Mouse (Mus musculus): Measurements from ENCODE around the gene Dppa3. TPM values are rescaled to one million over a fixed set of nuclear protein-coding genes. Genes with fewer than 3 reads are reported as not detected.

Dppa3 gene
- not detected in 2 replicates for polyA plus RNA-seq (2014; fragmentation: Nextera tagmentation; extraction: Ambion mirVana)

GRCm38 (mm10) chr6:122626110-122626509 lies at the start of gene Dppa3:
TSS of gene Dppa3 (plus strand) at chr6:122626410.
- WGBS = 87% methylated on average over 8 of the region's 8 CpGs
- Histone ChIP-seq H3K4me1 (replicated peaks; ENCODE audit: control insufficient read depth, insufficient read depth, low read length) (no peaks in the 10 kb centered on the region), H3K9ac (ENCODE audit: low read length) (no peak within 1 kb of the TSS), H3K4me2 (ENCODE audit: low read length) (peak within 1 kb of the TSS; percentile 46), H3K27ac (ENCODE audit: low read depth) (no peak within 1 kb of the TSS), H3K27me3 (replicated peaks; ENCODE audit: control insufficient read depth, insufficient read depth, low read length) (0 out of 2 replicates have a peak, but pooled peaks cover 4% of the 10 kb centered on the region), H3K36me3 (ENCODE audit: control insufficient read depth, insufficient read depth, low read length) (no peaks in the 10 kb centered on the region), H3K9me3 (ENCODE audit: control insufficient read depth, low read length) (no peaks in the 10 kb centered on the region), H3K4me3 (ENCODE audit: low read depth, low read length) (no peak within 1 kb of the TSS)
- no peak for DNase-seq (ENCODE audit: low spot score)
- ATAC-seq (replicated peaks; ENCODE audit: low FRiP score, low TSS enrichment, low read depth) = no peak

GRCm38 (mm10) chr6:122577030-122577429 lies 49.2 kb upstream of the Dppa3 start:
- no peak for DNase-seq (ENCODE audit: low spot score)
- no peak overlapping the region for H3K4me2 ChIP-seq (ENCODE audit: low read length)
- 86% methylated on average over 3 of the region's 3 CpGs for WGBS

GRCm38 (mm10) chr6:122579086-122579485 lies 47.1 kb upstream of the Dppa3 start:
- DNase-seq (ENCODE audit: low spot score) (no peak), ATAC-seq (replicated peaks; ENCODE audit: low FRiP score, low TSS enrichment, low read depth) (no peak)
- Histone ChIP-seq H3K36me3 (ENCODE audit: control insufficient read depth, insufficient read depth, low read length) (no peaks in the 10 kb centered on the region), H3K9ac (ENCODE audit: low read length) (no peak overlapping the region), H3K4me1 (replicated peaks; ENCODE audit: control insufficient read depth, insufficient read depth, low read length) (no peaks in the 10 kb centered on the region), H3K27ac (ENCODE audit: low read depth) (no peak overlapping the region), H3K4me3 (ENCODE audit: low read depth, low read length) (no peak overlapping the region), H3K9me3 (ENCODE audit: control insufficient read depth, low read length) (no peaks in the 10 kb centered on the region), H3K4me2 (ENCODE audit: low read length) (no peak overlapping the region), H3K27me3 (replicated peaks; ENCODE audit: control insufficient read depth, insufficient read depth, low read length) (no peaks in the 10 kb centered on the region)
- 90% methylated on average over 1 of the region's 1 CpGs for WGBS

More at GRCm38 (mm10) chr6:122577030-122577429, 49.2 kb upstream of the Dppa3 start:
- Histone ChIP-seq H3K4me3 (ENCODE audit: low read depth, low read length) (no peak overlapping the region), H3K9me3 (ENCODE audit: control insufficient read depth, low read length) (no peaks in the 10 kb centered on the region), H3K27me3 (replicated peaks; ENCODE audit: control insufficient read depth, insufficient read depth, low read length) (no peaks in the 10 kb centered on the region), H3K27ac (ENCODE audit: low read depth) (no peak overlapping the region), H3K4me1 (replicated peaks; ENCODE audit: control insufficient read depth, insufficient read depth, low read length) (no peaks in the 10 kb centered on the region), H3K9ac (ENCODE audit: low read length) (no peak overlapping the region), H3K36me3 (ENCODE audit: control insufficient read depth, insufficient read depth, low read length) (no peaks in the 10 kb centered on the region)
- ATAC-seq (replicated peaks; ENCODE audit: low FRiP score, low TSS enrichment, low read depth) = no peak

GRCm38 (mm10) chr6:122591027-122591758 lies 35.0 kb upstream of the Dppa3 start:
- H3K4me1 ChIP-seq (replicated peaks; ENCODE audit: control insufficient read depth, insufficient read depth, low read length) = no peaks in the 10 kb centered on the region
- no peaks in the 10 kb centered on the region for H3K27me3 ChIP-seq (replicated peaks; ENCODE audit: control insufficient read depth, insufficient read depth, low read length)
- H3K4me2 ChIP-seq (ENCODE audit: low read length) = no peak overlapping the region
- H3K27ac ChIP-seq (ENCODE audit: low read depth) = no peak overlapping the region
- H3K36me3 ChIP-seq (ENCODE audit: control insufficient read depth, insufficient read depth, low read length) = no peaks in the 10 kb centered on the region
- ATAC-seq (replicated peaks; ENCODE audit: low FRiP score, low TSS enrichment, low read depth) (peak; percentile 83), DNase-seq (ENCODE audit: low spot score) (no peak)
- 80% methylated on average over 13 of the region's 13 CpGs for WGBS
- H3K9me3 ChIP-seq (ENCODE audit: control insufficient read depth, low read length) = no peaks in the 10 kb centered on the region
- H3K4me3 ChIP-seq (ENCODE audit: low read depth, low read length) = no peak overlapping the region
- H3K9ac ChIP-seq (ENCODE audit: low read length) = no peak overlapping the region

GRCm38 (mm10) chr6:122592905-122593304 lies 33.3 kb upstream of the Dppa3 start:
- no peaks in the 10 kb centered on the region for H3K27me3 ChIP-seq (replicated peaks; ENCODE audit: control insufficient read depth, insufficient read depth, low read length)
- no peak overlapping the region for H3K9ac ChIP-seq (ENCODE audit: low read length)
- DNase-seq (ENCODE audit: low spot score) (no peak), ATAC-seq (replicated peaks; ENCODE audit: low FRiP score, low TSS enrichment, low read depth) (no peak)
- no peaks in the 10 kb centered on the region for H3K9me3 ChIP-seq (ENCODE audit: control insufficient read depth, low read length)
- no peaks in the 10 kb centered on the region for H3K36me3 ChIP-seq (ENCODE audit: control insufficient read depth, insufficient read depth, low read length)
- no peak overlapping the region for H3K4me3 ChIP-seq (ENCODE audit: low read depth, low read length)
- H3K27ac ChIP-seq (ENCODE audit: low read depth) = no peak overlapping the region
- H3K4me2 ChIP-seq (ENCODE audit: low read length) = no peak overlapping the region
- WGBS = 85% methylated on average over 2 of the region's 2 CpGs
- no peaks in the 10 kb centered on the region for H3K4me1 ChIP-seq (replicated peaks; ENCODE audit: control insufficient read depth, insufficient read depth, low read length)

GRCm38 (mm10) chr6:122595637-122596036 lies 30.6 kb upstream of the Dppa3 start:
- Histone ChIP-seq H3K27me3 (replicated peaks; ENCODE audit: control insufficient read depth, insufficient read depth, low read length) (no peaks in the 10 kb centered on the region), H3K9me3 (ENCODE audit: control insufficient read depth, low read length) (no peaks in the 10 kb centered on the region), H3K9ac (ENCODE audit: low read length) (no peak overlapping the region), H3K4me1 (replicated peaks; ENCODE audit: control insufficient read depth, insufficient read depth, low read length) (no peaks in the 10 kb centered on the region), H3K4me2 (ENCODE audit: low read length) (no peak overlapping the region), H3K27ac (ENCODE audit: low read depth) (no peak overlapping the region), H3K4me3 (ENCODE audit: low read depth, low read length) (no peak overlapping the region), H3K36me3 (ENCODE audit: control insufficient read depth, insufficient read depth, low read length) (no peaks in the 10 kb centered on the region)
- DNase-seq (ENCODE audit: low spot score) (no peak), ATAC-seq (replicated peaks; ENCODE audit: low FRiP score, low TSS enrichment, low read depth) (no peak)
- WGBS = 28% methylated on average over 7 of the region's 7 CpGs

GRCm38 (mm10) chr6:122596608-122597007 lies 29.6 kb upstream of the Dppa3 start:
- WGBS = 52% methylated on average over 7 of the region's 7 CpGs
- no peak overlapping the region for H3K4me3 ChIP-seq (ENCODE audit: low read depth, low read length)
- no peak overlapping the region for H3K4me2 ChIP-seq (ENCODE audit: low read length)
- no peaks in the 10 kb centered on the region for H3K36me3 ChIP-seq (ENCODE audit: control insufficient read depth, insufficient read depth, low read length)
- H3K9ac ChIP-seq (ENCODE audit: low read length) = no peak overlapping the region
- no peaks in the 10 kb centered on the region for H3K27me3 ChIP-seq (replicated peaks; ENCODE audit: control insufficient read depth, insufficient read depth, low read length)
- DNase-seq (ENCODE audit: low spot score) (no peak), ATAC-seq (replicated peaks; ENCODE audit: low FRiP score, low TSS enrichment, low read depth) (no peak)
- no peaks in the 10 kb centered on the region for H3K9me3 ChIP-seq (ENCODE audit: control insufficient read depth, low read length)
- H3K4me1 ChIP-seq (replicated peaks; ENCODE audit: control insufficient read depth, insufficient read depth, low read length) = no peaks in the 10 kb centered on the region
- H3K27ac ChIP-seq (ENCODE audit: low read depth) = no peak overlapping the region

GRCm38 (mm10) chr6:122598014-122598413 lies 28.2 kb upstream of the Dppa3 start:
- no peak overlapping the region for H3K27ac ChIP-seq (ENCODE audit: low read depth)
- no peak overlapping the region for H3K4me3 ChIP-seq (ENCODE audit: low read depth, low read length)
- no peak overlapping the region for H3K4me2 ChIP-seq (ENCODE audit: low read length)
- no peaks in the 10 kb centered on the region for H3K4me1 ChIP-seq (replicated peaks; ENCODE audit: control insufficient read depth, insufficient read depth, low read length)
- no peak overlapping the region for H3K9ac ChIP-seq (ENCODE audit: low read length)
- H3K36me3 ChIP-seq (ENCODE audit: control insufficient read depth, insufficient read depth, low read length) = no peaks in the 10 kb centered on the region
- H3K9me3 ChIP-seq (ENCODE audit: control insufficient read depth, low read length) = no peaks in the 10 kb centered on the region
- DNase-seq (ENCODE audit: low spot score) = no peak
- 94% methylated on average over 4 of the region's 4 CpGs for WGBS
- no peaks in the 10 kb centered on the region for H3K27me3 ChIP-seq (replicated peaks; ENCODE audit: control insufficient read depth, insufficient read depth, low read length)
- no peak for ATAC-seq (replicated peaks; ENCODE audit: low FRiP score, low TSS enrichment, low read depth)

GRCm38 (mm10) chr6:122598436-122598835 lies 27.8 kb upstream of the Dppa3 start:
- Histone ChIP-seq H3K27me3 (replicated peaks; ENCODE audit: control insufficient read depth, insufficient read depth, low read length) (no peaks in the 10 kb centered on the region), H3K4me3 (ENCODE audit: low read depth, low read length) (no peak overlapping the region), H3K36me3 (ENCODE audit: control insufficient read depth, insufficient read depth, low read length) (no peaks in the 10 kb centered on the region), H3K9me3 (ENCODE audit: control insufficient read depth, low read length) (no peaks in the 10 kb centered on the region), H3K27ac (ENCODE audit: low read depth) (no peak overlapping the region), H3K9ac (ENCODE audit: low read length) (no peak overlapping the region), H3K4me2 (ENCODE audit: low read length) (no peak overlapping the region), H3K4me1 (replicated peaks; ENCODE audit: control insufficient read depth, insufficient read depth, low read length) (no peaks in the 10 kb centered on the region)
- ATAC-seq (replicated peaks; ENCODE audit: low FRiP score, low TSS enrichment, low read depth) = no peak
- DNase-seq (ENCODE audit: low spot score) = no peak
- 87% methylated on average over 6 of the region's 6 CpGs for WGBS

All from intestine, embryonic 14.5 days (tissue).